Comparison of ENCODE assay signal across 10 mouse cellular contexts in genomic region chr7:125603185-125603631, GRCm38 (mm10). TPM values are rescaled to one million over a fixed set of nuclear protein-coding genes. Genes with fewer than 3 reads are reported as not detected.
DNase-seq lines count a peak whose midpoint lies in the region; ATAC-seq and TF ChIP-seq lines count a peak whose summit lies in the region.
"Had no signal": no experiment of that assay in that cellular context is flagged by ENCODE, and none has a peak within 500 bp of the region (broad histone marks: within the 10 kb centered on the region; RNA-seq: fewer than 3 reads in every experiment).

TSS of gene Il21r (plus strand) at chr7:125603429.

- H3K36me3 ChIP-seq in hindbrain, embryonic 10.5 days: no peaks in the 10 kb centered on the region
- no peaks in the 10 kb centered on the region for H3K36me3 ChIP-seq in hindbrain, embryonic 12.5 days
- no peaks in the 10 kb centered on the region for H3K36me3 ChIP-seq in C2C12 (ENCODE audit: control insufficient read depth, insufficient read depth)
- H3K36me3 ChIP-seq in intestine, embryonic 16.5 days (ENCODE audit: control insufficient read depth, insufficient read depth, low read length): no peaks in the 10 kb centered on the region
- no peaks in the 10 kb centered on the region for H3K36me3 ChIP-seq in hindbrain, embryonic 16.5 days (ENCODE audit: control insufficient read depth, insufficient read depth, low read length)

- no peak within 1 kb of the TSS for H3K4me2 ChIP-seq in hindbrain, embryonic 12.5 days (replicated peaks)
- no peak within 1 kb of the TSS for H3K4me2 ChIP-seq in intestine, embryonic 16.5 days (ENCODE audit: low read depth, low read length)
- no peak within 1 kb of the TSS for H3K4me2 ChIP-seq in hindbrain, embryonic 16.5 days (ENCODE audit: low read length)
- H3K4me2 ChIP-seq: lung, embryonic 14.5 days had no signal

- H3ac ChIP-seq in C2C12 (ENCODE audit: control insufficient read depth, insufficient read length, low read depth): no peak within 1 kb of the TSS

- WGBS in hindbrain, embryonic 10.5 days: 75% methylated on average over 11 of the region's 11 CpGs
- 75% methylated on average over 11 of the region's 11 CpGs for WGBS in hindbrain, embryonic 12.5 days
- 57% methylated on average over 11 of the region's 11 CpGs for WGBS in intestine, embryonic 16.5 days
- 79% methylated on average over 11 of the region's 11 CpGs for WGBS in hindbrain, embryonic 16.5 days

- no peaks in the 10 kb centered on the region for H3K9me3 ChIP-seq in hindbrain, embryonic 10.5 days
- no peaks in the 10 kb centered on the region for H3K9me3 ChIP-seq in hindbrain, embryonic 12.5 days (replicated peaks)
- H3K9me3 ChIP-seq in intestine, embryonic 16.5 days (ENCODE audit: control insufficient read depth, low read length): no peaks in the 10 kb centered on the region
- H3K9me3 ChIP-seq in hindbrain, embryonic 16.5 days (ENCODE audit: control insufficient read depth, low read length): no peaks in the 10 kb centered on the region

- no peaks in the 10 kb centered on the region for H3K79me3 ChIP-seq in C2C12 (ENCODE audit: low read depth)

- H3K4me1 ChIP-seq in hindbrain, embryonic 10.5 days (replicated peaks): peaks cover 28% of the 10 kb centered on the region
- no peaks in the 10 kb centered on the region for H3K4me1 ChIP-seq in hindbrain, embryonic 12.5 days
- no peaks in the 10 kb centered on the region for H3K4me1 ChIP-seq in intestine, embryonic 16.5 days (ENCODE audit: control insufficient read depth, insufficient read depth, low read length)
- H3K4me1 ChIP-seq in hindbrain, embryonic 16.5 days (ENCODE audit: control insufficient read depth, insufficient read depth, low read depth, low read length): no peaks in the 10 kb centered on the region

- no peak for DNase-seq in hindbrain, embryonic 10.5 days (ENCODE audit: low spot score)
- DNase-seq in right cerebral cortex, postnatal 25 days: peak; percentile 15
- no peak for DNase-seq in retina, postnatal 1 day
- DNase-seq: lung, embryonic 14.5 days had no signal

- TF ChIP-seq CTCF in C2C12 (IDR thresholded peaks at IDR 0.05; ENCODE audit: control insufficient read depth, insufficient read depth, insufficient read length): no peak

- peak within 1 kb of the TSS; percentile 29; the same call in 1 of the 2 replicates for H3K27ac ChIP-seq in hindbrain, embryonic 10.5 days
- H3K27ac ChIP-seq in hindbrain, embryonic 12.5 days: no peak within 1 kb of the TSS
- no peak within 1 kb of the TSS for H3K27ac ChIP-seq in intestine, embryonic 16.5 days (ENCODE audit: low read length)
- H3K27ac ChIP-seq in hindbrain, embryonic 16.5 days (ENCODE audit: low read depth, low read length): no peak within 1 kb of the TSS
- H3K27ac ChIP-seq: hindbrain, postnatal 0 days had no signal

- no peaks in the 10 kb centered on the region for H3K79me2 ChIP-seq in C2C12 (ENCODE audit: control insufficient read depth, insufficient read depth)

- no peak within 1 kb of the TSS for H3K9ac ChIP-seq in hindbrain, embryonic 12.5 days
- no peak within 1 kb of the TSS for H3K9ac ChIP-seq in intestine, embryonic 16.5 days (ENCODE audit: low read depth, low read length)
- no peak within 1 kb of the TSS for H3K9ac ChIP-seq in hindbrain, embryonic 16.5 days (ENCODE audit: low read depth, low read length)
- H3K9ac ChIP-seq: lung, embryonic 14.5 days had no signal

- no peak for ATAC-seq in hindbrain, embryonic 12.5 days (ENCODE audit: low FRiP score)
- ATAC-seq in inflammation-experienced regulatory T-cells, adult 6 months: peak; percentile 57
- ATAC-seq in intestine, embryonic 16.5 days: no peak
- ATAC-seq in hindbrain, embryonic 16.5 days: no peak
- ATAC-seq: hindbrain, postnatal 0 days had no signal

- H3K4me3 ChIP-seq in hindbrain, embryonic 10.5 days: no peak within 1 kb of the TSS
- no peak within 1 kb of the TSS for H3K4me3 ChIP-seq in hindbrain, embryonic 12.5 days
- H3K4me3 ChIP-seq in C2C12 (ENCODE audit: insufficient read depth, poor library complexity, severe bottlenecking): no peak within 1 kb of the TSS
- H3K4me3 ChIP-seq in intestine, embryonic 16.5 days (ENCODE audit: low read length): no peak within 1 kb of the TSS
- no peak within 1 kb of the TSS for H3K4me3 ChIP-seq in hindbrain, embryonic 16.5 days (ENCODE audit: low read length)

- H3K27me3 ChIP-seq in hindbrain, embryonic 10.5 days (ENCODE audit: insufficient read depth, poor library complexity, severe bottlenecking): no peaks in the 10 kb centered on the region
- no peaks in the 10 kb centered on the region for H3K27me3 ChIP-seq in hindbrain, embryonic 12.5 days
- H3K27me3 ChIP-seq in C2C12 (ENCODE audit: control insufficient read depth, insufficient read depth, insufficient read length): no peaks in the 10 kb centered on the region
- H3K27me3 ChIP-seq in intestine, embryonic 16.5 days (replicated peaks; ENCODE audit: control insufficient read depth, insufficient read depth, low read length): no peaks in the 10 kb centered on the region
- no peaks in the 10 kb centered on the region for H3K27me3 ChIP-seq in hindbrain, embryonic 16.5 days (replicated peaks; ENCODE audit: control insufficient read depth, insufficient read depth, low read length)

TF ChIP-seq in C2C12, 6 proteins besides CTCF, POLR2A, EP300 and RAD21:
- TF ChIP-seq MYOD1 (IDR thresholded peaks at IDR 0.05; ENCODE audit: control insufficient read depth, insufficient read length, low read depth) (peak; percentile 73), MYOG (IDR thresholded peaks at IDR 0.05; ENCODE audit: control insufficient read depth, extremely low read depth, insufficient read length) (no peak), MAX (IDR thresholded peaks at IDR 0.05) (no peak), CEBPB (IDR thresholded peaks at IDR 0.05; ENCODE audit: low read depth) (no peak), FOSL1 (IDR thresholded peaks at IDR 0.05; ENCODE audit: insufficient read depth, low read length, poor library complexity, severe bottlenecking) (no peak), USF1 (IDR thresholded peaks at IDR 0.05; ENCODE audit: low read depth) (no peak)

RNA-seq across cellular contexts. Expression of gene Il21r, which starts in this region (rescaled TPM):
- 0.41 and 0.49 TPM in 2 replicates for polyA plus RNA-seq in hindbrain, embryonic 10.5 days (2016; fragmentation: Nextera tagmentation; extraction: Ambion mirVana)
- polyA plus RNA-seq in hindbrain, embryonic 12.5 days (2016; fragmentation: Nextera tagmentation; extraction: Ambion mirVana): 0.30 and 0.57 TPM in 2 replicates
- polyA plus RNA-seq in C2C12 (2012; fragmentation: generic; extraction: Trizol): 0.35 TPM
- 10 to 100 TPM; 68.7 to 92.3 (median 73.8) TPM for polyA plus RNA-seq in inflammation-experienced regulatory T-cells, adult 6 months (2017; shearing (Covaris generic))
- 0.38 and 0.59 TPM in 2 replicates for polyA plus RNA-seq in intestine, embryonic 16.5 days (2015; fragmentation: Nextera tagmentation; extraction: Ambion mirVana)
- 0.50 TPM in 2 replicates for polyA plus RNA-seq in hindbrain, embryonic 16.5 days (2015; fragmentation: Nextera tagmentation; extraction: Ambion mirVana)

Comparison
In these comparisons a context has a peak if more than half of its experiments do, and no peak if none do; other contexts are left out.
1. RNA of gene Il21r (polyA plus RNA-seq): 68.7 to 92.3 TPM in inflammation-experienced regulatory T-cells, adult 6 months; 0.38 to 0.59 TPM in intestine, embryonic 16.5 days, 0.30 to 0.57 TPM in hindbrain, embryonic 12.5 days, 0.50 TPM in hindbrain, embryonic 16.5 days, 0.41 to 0.49 TPM in hindbrain, embryonic 10.5 days and 0.35 TPM in C2C12 (single experiment); every median in the first group is over 10 times any median in the second.